Mouse (Mus musculus) neural tube, embryonic 11.5 days (tissue): ENCODE measurements around the gene Krt35. TPM values are rescaled to one million over a fixed set of nuclear protein-coding genes. Genes with fewer than 3 reads are reported as not detected.

Experiments used
- ATAC-seq: fragments of 200-750 bp; cut with Nextera tagmentation; 2 replicates; pipeline ENCODE4 v1.8.0; 2017; ENCODE audit warnings: moderate number of reproducible peaks, mild to moderate bottlenecking, moderate TSS enrichment, moderate library complexity; ENCODE audit not compliant: insufficient read depth, low FRiP score, low TSS enrichment
- DNase-seq: peaks from one replicate; pipeline ENCODE4 v3.0.0-alpha.2; 2015; ENCODE audit warnings: low spot score
- H3K27ac ChIP-seq: fragments of 300-500 bp; sonication (generic); 2 replicates; pipeline ENCODE4 v1.5.1; 2014; ENCODE audit warnings: low read depth, mild to moderate bottlenecking, low read length
- H3K27me3 ChIP-seq: fragments of 300-500 bp; sonication (generic); 2 replicates; pipeline ENCODE4 v1.6.1; 2014; ENCODE audit warnings: mild to moderate bottlenecking, low read length, mixed read lengths; ENCODE audit not compliant: control insufficient read depth, insufficient read depth
- H3K36me3 ChIP-seq: fragments of 300-500 bp; sonication (generic); 2 replicates; pipeline ENCODE4 v1.6.1; 2014; ENCODE audit warnings: mild to moderate bottlenecking, low read length, moderate library complexity, mixed read lengths; ENCODE audit not compliant: control insufficient read depth, insufficient read depth
- H3K4me1 ChIP-seq: fragments of 300-500 bp; sonication (generic); 2 replicates; pipeline ENCODE4 v1.6.1; 2014; ENCODE audit warnings: low read length, mixed read lengths; ENCODE audit not compliant: control insufficient read depth, insufficient read depth
- H3K4me2 ChIP-seq: fragments of 300-500 bp; sonication (generic); 2 replicates; pipeline ENCODE4 v1.6.1; 2014; ENCODE audit warnings: low read depth, mild to moderate bottlenecking, moderate library complexity
- H3K4me3 ChIP-seq: fragments of 300-500 bp; sonication (generic); 2 replicates; pipeline ENCODE4 v1.5.1; 2014; ENCODE audit warnings: low read depth, low read length
- H3K9ac ChIP-seq: fragments of 300-500 bp; sonication (generic); 2 replicates; pipeline ENCODE4 v1.6.1; 2014; ENCODE audit warnings: mild to moderate bottlenecking, low read length
- H3K9me3 ChIP-seq: fragments of 300-500 bp; sonication (generic); 2 replicates; pipeline ENCODE4 v1.6.1; 2016; ENCODE audit warnings: low read length; ENCODE audit not compliant: control insufficient read depth
- WGBS: fragments of 180-500 bp; shearing (Covaris S2); extraction: QIAGEN DNeasy Blood & Tissue Kit; methylation state at CpG from one replicate; pipeline ENCODE4 v1.1.7; 2014; 5-methylcytosine and 5-hydroxymethylcytosine counted together
- polyA plus RNA-seq: library from polyadenylated mRNA; unstranded; fragments of >200 nt; fragmentation: Nextera tagmentation; extraction: Ambion mirVana; gene quantifications from 2 replicates; pipeline ENCODE4 v1.2.1, GENCODE M21; 2014

The Krt35 gene
- polyA plus RNA-seq = not detected in 2 replicates

DNA sequence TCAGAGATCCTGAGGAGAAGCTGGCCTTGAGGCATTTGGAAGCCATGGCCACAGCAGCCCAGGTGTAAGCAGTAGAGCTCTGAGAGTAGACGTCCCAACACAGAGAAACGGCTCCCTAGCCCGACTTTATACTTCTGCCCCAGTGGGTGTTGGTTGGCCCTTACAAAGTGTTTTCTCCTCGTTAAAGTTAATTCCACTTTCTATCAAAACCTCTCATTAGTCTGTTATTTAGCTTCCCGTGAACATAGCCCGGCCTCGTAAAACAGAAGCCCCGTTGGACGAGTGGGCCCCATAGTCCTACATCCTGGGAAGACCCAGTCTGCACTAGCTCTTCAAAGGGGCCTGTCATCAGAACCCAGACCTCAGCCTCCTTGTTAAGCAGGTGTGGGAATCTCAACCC, at the start of gene Krt35:
Krt35 (minus strand) TSS at position 101 of the 400 bp plus-strand sequence.
- Histone ChIP-seq H3K4me2 (no peak within 1 kb of the TSS), H3K4me3 (no peak within 1 kb of the TSS), H3K27me3 (no peaks in the 10 kb centered on the region), H3K36me3 (no peaks in the 10 kb centered on the region), H3K4me1 (no peaks in the 10 kb centered on the region), H3K9ac (no peak within 1 kb of the TSS), H3K27ac (no peak within 1 kb of the TSS), H3K9me3 (no peaks in the 10 kb centered on the region)
- WGBS = 80% methylated on average over 9 of the region's 9 CpGs
- DNase-seq = no peak
- ATAC-seq = no peak

GRCm38 (mm10) chr11:100145104-100145503, 49.1 kb upstream of the Krt35 start:
- DNase-seq (no peak), ATAC-seq (no peak)
- H3K4me3 ChIP-seq = peak overlapping the region; percentile 12; the same call in 1 of the 2 replicates
- WGBS = 2% methylated on average over 20 of the region's 20 CpGs
- H3K9ac ChIP-seq = no peak overlapping the region
- no peaks in the 10 kb centered on the region for H3K9me3 ChIP-seq
- no peak overlapping the region for H3K27ac ChIP-seq
- peak overlapping the region; percentile 38 for H3K4me2 ChIP-seq
- H3K27me3 ChIP-seq = peaks cover 23% of the 10 kb centered on the region
- H3K4me1 ChIP-seq = no peaks in the 10 kb centered on the region; the same call in 1 of the 2 replicates
- H3K36me3 ChIP-seq = no peaks in the 10 kb centered on the region

DNA sequence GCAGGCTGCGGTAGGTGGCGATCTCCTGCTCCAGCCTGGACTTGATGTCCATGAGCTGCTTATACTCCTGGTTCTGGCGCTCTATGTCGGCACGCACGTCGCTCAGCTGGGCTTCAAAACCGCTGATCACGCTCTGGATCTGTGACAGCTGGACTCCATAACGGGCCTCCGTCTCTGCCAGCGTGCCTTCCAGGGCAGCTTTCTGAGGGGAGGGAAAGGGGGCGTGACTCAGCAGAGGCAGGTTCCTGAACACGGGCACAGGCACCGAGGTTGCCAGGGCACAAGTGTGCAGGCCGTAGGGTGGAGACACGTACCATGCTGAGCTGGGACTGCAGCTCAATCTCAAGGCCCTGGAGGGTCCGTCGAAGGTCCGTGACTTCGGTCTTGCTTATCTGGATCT, 44.9 kb upstream of the Krt35 start:
- Histone ChIP-seq H3K4me3 (no peak overlapping the region), H3K4me2 (no peak overlapping the region), H3K9me3 (no peaks in the 10 kb centered on the region), H3K4me1 (peaks cover 2% of the 10 kb centered on the region; the same call in 1 of the 2 replicates), H3K9ac (no peak overlapping the region), H3K36me3 (no peaks in the 10 kb centered on the region), H3K27me3 (peaks cover 16% of the 10 kb centered on the region), H3K27ac (no peak overlapping the region)
- WGBS = 87% methylated on average over 21 of the region's 21 CpGs
- DNase-seq = no peak
- no peak for ATAC-seq

DNA sequence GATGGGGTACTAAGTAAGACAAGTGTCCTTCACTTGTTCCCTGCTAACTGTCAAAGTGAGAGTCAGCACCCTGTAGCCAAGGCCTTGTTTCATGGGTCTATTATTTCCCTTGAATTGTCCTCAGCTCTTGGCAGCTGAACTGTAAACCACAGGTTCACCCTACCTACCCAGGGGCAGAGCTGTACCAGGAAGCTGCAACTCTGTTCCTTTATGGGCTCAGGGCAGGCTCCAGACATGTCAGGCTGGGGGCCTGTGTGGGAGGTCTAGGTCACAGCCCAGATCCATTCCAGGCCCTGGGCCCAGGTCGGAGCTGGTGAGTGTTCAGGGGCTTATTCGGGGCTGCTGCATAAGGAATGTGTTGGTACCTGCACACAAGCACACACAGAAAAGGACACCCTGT, 43.4 kb upstream of the Krt35 start:
- Histone ChIP-seq H3K4me2 (no peak overlapping the region), H3K36me3 (no peaks in the 10 kb centered on the region), H3K9me3 (no peaks in the 10 kb centered on the region), H3K4me1 (peaks cover 2% of the 10 kb centered on the region; the same call in 1 of the 2 replicates), H3K9ac (no peak overlapping the region), H3K27me3 (peaks cover 3% of the 10 kb centered on the region; the same call in 1 of the 2 replicates), H3K4me3 (no peak overlapping the region), H3K27ac (no peak overlapping the region)
- DNase-seq = no peak
- ATAC-seq = no peak
- 82% methylated on average over 2 of the region's 2 CpGs for WGBS

DNA sequence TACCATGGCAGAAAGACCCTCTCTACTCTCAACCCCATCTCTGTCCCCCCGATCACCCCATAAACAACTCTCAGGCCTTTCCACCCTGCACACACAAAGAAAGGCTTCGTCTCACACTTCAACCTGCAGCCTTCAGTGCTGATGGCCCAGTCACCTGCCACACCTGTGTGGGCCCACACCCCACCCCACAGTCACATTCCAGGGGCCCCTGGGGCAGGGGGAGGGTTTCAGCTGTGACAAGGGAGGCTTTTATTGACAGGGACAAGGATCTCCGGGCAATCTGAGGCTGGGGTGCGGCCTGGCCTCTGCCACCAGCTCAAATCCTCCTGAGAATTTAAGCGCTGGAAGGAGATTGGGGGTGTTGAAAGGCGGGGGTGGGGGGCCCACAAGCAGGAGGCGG, 42.8 kb upstream of the Krt35 start:
- DNase-seq = no peak
- no peak overlapping the region for H3K27ac ChIP-seq
- no peaks in the 10 kb centered on the region for H3K9me3 ChIP-seq
- no peak overlapping the region for H3K4me2 ChIP-seq
- H3K4me1 ChIP-seq = peaks cover 2% of the 10 kb centered on the region; the same call in 1 of the 2 replicates
- WGBS = 50% methylated on average over 7 of the region's 7 CpGs
- no peak overlapping the region for H3K4me3 ChIP-seq
- H3K36me3 ChIP-seq = no peaks in the 10 kb centered on the region
- no peak overlapping the region for H3K9ac ChIP-seq
- no peaks in the 10 kb centered on the region for H3K27me3 ChIP-seq
- no peak for ATAC-seq

DNA sequence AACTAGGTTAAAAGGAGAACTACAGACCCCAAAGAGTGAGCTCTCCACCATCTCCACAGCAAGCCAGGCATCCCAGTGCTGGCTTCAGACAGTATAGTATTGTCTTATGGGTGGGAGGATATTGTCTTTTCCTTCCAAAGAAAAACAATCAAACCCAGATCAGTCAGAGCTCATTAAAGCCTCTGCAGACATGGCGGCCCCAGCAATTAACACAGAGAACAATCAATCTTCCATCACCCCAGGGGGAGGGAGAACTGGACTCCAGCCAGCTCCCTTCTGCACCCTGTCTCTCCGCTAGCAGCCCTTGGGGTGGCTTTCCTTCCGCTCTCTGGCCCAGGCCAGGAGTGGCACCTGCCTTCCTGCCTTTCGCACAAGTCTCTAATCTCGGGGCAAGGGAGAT, 41.7 kb upstream of the Krt35 start:
- 33% methylated on average over 5 of the region's 5 CpGs for WGBS
- Histone ChIP-seq H3K9me3 (no peaks in the 10 kb centered on the region), H3K4me3 (no peak overlapping the region), H3K27ac (no peak overlapping the region), H3K4me2 (no peak overlapping the region), H3K36me3 (no peaks in the 10 kb centered on the region), H3K27me3 (no peaks in the 10 kb centered on the region), H3K4me1 (peaks cover 2% of the 10 kb centered on the region; the same call in 1 of the 2 replicates), H3K9ac (no peak overlapping the region)
- ATAC-seq (no peak), DNase-seq (no peak)

DNA sequence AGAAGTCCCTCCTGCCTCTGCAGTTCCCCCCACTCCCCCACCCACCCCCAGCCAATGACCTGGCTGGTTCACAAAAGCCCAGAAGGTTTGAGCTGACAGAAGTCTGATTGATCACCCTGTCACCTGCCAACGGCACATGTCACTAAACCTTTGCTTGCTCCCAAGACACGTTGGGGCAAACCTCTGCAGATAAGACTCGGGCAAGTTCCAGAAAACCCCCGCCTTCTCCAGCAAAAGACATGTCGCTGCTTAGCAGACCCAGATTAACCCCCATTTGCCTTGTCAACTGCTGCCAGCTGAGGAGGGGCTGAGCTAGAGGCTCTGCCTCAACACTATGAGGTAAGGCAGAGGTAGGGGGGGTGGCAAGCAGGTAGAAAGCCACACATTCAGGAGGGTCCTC, 40.5 kb upstream of the Krt35 start:
- H3K36me3 ChIP-seq = no peaks in the 10 kb centered on the region
- no peak overlapping the region for H3K4me2 ChIP-seq
- DNase-seq (no peak), ATAC-seq (no peak)
- no peak overlapping the region for H3K4me3 ChIP-seq
- H3K4me1 ChIP-seq = peaks cover 2% of the 10 kb centered on the region; the same call in 1 of the 2 replicates
- no peaks in the 10 kb centered on the region for H3K27me3 ChIP-seq
- H3K9me3 ChIP-seq = no peaks in the 10 kb centered on the region
- WGBS = 51% methylated on average over 5 of the region's 5 CpGs
- H3K9ac ChIP-seq = no peak overlapping the region
- H3K27ac ChIP-seq = no peak overlapping the region

- DNase-seq (no peak), ATAC-seq (no peak)
- Histone ChIP-seq H3K4me3 (no peak within 1 kb of the TSS), H3K4me2 (no peak within 1 kb of the TSS), H3K9ac (no peak within 1 kb of the TSS), H3K9me3 (no peaks in the 10 kb centered on the region), H3K4me1 (peaks cover 2% of the 10 kb centered on the region; the same call in 1 of the 2 replicates), H3K27me3 (no peaks in the 10 kb centered on the region), H3K27ac (no peak within 1 kb of the TSS), H3K36me3 (no peaks in the 10 kb centered on the region)
- WGBS = 75% methylated on average over 7 of the region's 7 CpGs
Observed at GRCm38 (mm10) chr11:100135731-100136130, 39.7 kb upstream of the Krt35 start, which contains the start of gene Krt15. Gene Krt15, minus strand, starts transcription at chr11:100135928.

- no peaks in the 10 kb centered on the region for H3K9me3 ChIP-seq
- H3K27me3 ChIP-seq = no peaks in the 10 kb centered on the region
- 81% methylated on average over 7 of the region's 7 CpGs for WGBS
- no peaks in the 10 kb centered on the region for H3K4me1 ChIP-seq
- H3K4me2 ChIP-seq = no peak overlapping the region
- no peaks in the 10 kb centered on the region for H3K36me3 ChIP-seq
- H3K27ac ChIP-seq = no peak overlapping the region
- H3K4me3 ChIP-seq = no peak overlapping the region
- no peak overlapping the region for H3K9ac ChIP-seq
- ATAC-seq (no peak), DNase-seq (no peak)
Observed at GRCm38 (mm10) chr11:100124901-100125300, 28.9 kb upstream of the Krt35 start.
